Mouse (Mus musculus) spleen, embryonic (tissue): ENCODE results near the gene Smad3.

Source experiments
- CTCF ChIA-PET: fragments of 350-600 bp; sonication (Branson Sonifier 250); formaldehyde crosslinking; loops from one replicate; lab custom pipeline; 2022; lab: Charles Lee

Smad3 gene

DNA sequence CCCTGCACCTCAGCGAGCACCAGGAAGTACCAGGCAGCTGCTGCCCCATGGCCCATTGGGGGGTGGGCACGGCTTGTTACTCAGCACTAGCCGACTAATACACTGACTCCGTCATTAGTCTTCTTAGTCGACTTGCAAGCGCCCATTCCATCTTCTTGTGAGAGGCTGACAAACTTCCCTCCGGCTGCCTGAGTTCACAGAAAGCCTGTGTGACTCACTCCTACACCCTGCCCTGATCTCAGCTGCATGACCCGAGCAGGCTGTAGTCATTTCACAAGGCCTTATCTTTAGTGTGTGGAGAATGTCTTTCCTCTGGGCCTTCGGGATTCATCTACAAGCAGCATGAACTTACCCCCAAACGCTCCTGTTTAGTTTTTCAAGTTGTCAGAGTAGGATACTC is 83.2 kb downstream of the Smad3 start:
- CTCF ChIA-PET: no interaction called here

GRCm38 (mm10) chr9:63673494-63673805 is 84.3 kb downstream of the Smad3 start:
- CTCF ChIA-PET: no interaction called here

DNA sequence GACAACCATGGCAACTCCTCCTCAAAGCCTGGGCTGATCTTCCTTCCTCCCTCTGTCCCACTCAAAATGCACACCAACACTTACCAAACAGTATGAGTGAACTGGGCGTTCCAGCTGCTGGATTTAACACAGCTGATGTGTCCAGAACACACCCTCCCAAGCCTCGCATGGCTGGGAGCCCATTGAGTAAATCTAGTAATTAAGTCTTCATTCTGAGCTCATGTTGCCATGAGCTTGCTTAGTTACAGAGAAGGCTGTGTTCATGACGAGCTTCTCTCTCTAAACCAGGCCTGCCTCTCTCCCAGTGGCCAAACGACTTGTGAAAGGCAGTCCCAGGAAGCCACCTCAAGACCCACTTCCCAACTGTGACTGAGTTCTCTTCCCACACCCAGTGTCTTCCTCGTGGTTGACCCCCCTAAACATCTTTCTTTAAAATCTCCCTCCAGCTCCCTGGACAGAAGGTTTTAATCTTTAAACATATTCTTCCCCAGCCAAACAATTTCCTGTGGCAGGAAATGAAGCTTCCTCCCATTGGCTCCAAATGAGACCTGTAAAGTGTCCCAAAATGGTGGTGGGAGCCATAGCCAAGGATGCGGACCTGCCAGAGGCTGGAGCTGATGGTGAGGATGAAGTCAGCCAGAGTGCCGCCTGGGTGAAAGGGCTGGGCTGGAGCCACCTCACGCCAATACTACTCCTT is 84.8 kb downstream of the Smad3 start:
- CTCF ChIA-PET: no interaction called here

- CTCF ChIA-PET: no interaction called here
Measured at GRCm38 (mm10) chr9:63669816-63670215, 88.0 kb downstream of the Smad3 start.

- CTCF ChIA-PET: no interaction called here
Measured at GRCm38 (mm10) chr9:63668621-63669020, 89.2 kb downstream of the Smad3 start.

DNA sequence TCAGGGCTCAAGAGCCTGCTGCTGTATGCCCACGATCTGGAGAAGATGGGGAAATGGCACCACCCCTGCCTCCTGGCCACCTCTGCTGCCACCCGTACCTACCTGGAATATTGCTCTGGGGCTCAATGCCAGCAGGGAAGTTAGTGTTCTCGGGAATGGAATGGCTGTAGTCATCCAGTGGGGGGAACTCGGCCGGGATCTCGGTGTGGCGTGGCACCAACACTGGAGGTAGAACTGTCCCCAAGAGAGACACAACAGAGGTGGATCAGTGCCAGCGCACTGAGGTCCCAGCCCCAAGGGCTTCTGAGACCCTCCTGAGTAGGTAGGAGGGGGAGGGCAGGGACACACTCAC is 90.4 kb downstream of the Smad3 start:
- CTCF ChIA-PET: no interaction called here

GRCm38 (mm10) chr9:63666612-63667372 is 91.0 kb downstream of the Smad3 start:
- CTCF ChIA-PET: no interaction called here

GRCm38 (mm10) chr9:63664792-63665646 is 92.8 kb downstream of the Smad3 start:
- CTCF ChIA-PET: interaction anchor here (0.5 kb wide), 1 partner anchor 50 kb away, joined by 6 read pairs; no protein-coding TSS in a partner anchor

DNA sequence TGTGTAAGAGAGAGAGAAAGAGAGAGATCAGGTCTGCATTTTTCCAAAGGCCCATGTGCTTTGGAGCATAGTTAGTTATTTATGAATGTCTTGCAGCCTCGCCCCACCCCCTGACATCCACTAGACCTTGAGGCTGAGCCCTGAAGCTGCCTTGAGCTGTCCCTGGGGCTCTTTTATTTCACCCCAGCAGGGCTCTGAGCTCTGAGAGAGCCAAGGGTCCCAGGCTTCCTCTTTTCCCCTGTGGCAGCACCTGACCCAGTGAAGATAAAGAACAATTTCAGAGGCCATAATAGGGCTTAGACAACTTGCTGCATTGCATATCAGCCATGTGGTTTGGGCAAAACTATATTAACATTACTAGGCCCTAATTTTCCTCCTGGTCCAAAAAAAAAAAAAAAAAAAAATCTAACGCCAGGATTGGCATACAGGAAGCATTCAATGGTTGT is 93.5 kb downstream of the Smad3 start:
- CTCF ChIA-PET: no interaction called here

DNA sequence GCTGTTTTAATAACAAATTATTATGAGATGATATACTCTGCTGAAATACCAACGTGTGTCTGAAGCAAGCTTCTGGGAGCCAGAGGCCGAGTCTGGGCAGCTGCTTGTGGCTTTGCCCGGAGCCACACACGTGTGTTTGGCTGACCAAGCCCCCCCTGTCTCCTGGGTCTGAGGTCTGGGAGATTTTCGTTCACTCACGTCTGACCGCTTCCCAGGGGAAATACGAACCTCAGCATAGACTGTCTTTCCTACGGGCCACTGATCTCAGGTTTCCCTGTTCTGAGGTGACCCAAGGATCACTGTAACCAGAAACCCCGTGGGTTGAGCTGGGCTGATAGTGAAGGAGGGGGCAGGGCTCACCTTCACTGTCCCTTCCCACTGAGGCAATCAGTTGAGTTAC is 94.6 kb downstream of the Smad3 start:
- CTCF ChIA-PET: no interaction called here

GRCm38 (mm10) chr9:63662759-63663158 is 95.0 kb downstream of the Smad3 start:
- CTCF ChIA-PET: no interaction called here

- CTCF ChIA-PET: no interaction called here
Measured at GRCm38 (mm10) chr9:63660691-63661090, 97.1 kb downstream of the Smad3 start.

DNA sequence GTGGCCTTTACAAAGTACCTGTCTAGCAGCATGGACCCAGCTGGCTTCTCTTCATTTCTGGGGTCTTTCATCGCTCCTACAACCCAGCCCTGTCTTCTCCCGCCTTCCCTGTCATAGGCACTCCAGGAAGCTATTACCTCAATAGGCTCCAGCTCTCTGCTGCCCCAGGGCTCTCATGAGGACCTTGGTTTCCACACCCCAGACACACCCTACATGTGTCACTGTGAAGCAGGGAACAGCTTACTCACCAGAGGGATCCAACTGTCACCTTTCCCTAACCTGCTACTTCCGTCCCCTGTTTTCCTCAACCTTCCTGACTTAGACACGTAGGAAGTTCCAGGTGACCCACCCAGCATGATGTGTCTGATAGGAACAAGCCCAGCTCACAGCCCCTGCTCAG is 97.7 kb downstream of the Smad3 start:
- CTCF ChIA-PET: no interaction called here

DNA sequence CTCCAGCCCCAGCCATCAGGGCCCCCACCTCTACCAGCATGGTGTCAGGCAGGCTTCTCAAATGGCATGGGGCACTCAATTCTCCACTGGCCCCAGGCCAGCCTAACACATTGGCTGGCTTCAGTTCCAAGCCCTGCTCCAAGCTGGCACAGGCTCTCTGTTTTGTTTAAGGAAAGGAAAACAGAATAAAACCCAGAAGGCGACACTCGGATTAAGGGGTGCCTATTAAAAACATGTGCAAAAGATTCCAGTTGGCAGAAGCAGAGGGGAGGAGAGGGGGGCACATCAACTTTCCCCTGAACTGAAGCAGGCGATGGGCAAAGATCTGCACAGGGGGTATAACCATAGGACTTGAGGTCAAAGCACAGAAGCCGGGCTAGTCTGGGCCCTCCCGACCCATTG is 98.8 kb downstream of the Smad3 start:
- CTCF ChIA-PET: no interaction called here

DNA sequence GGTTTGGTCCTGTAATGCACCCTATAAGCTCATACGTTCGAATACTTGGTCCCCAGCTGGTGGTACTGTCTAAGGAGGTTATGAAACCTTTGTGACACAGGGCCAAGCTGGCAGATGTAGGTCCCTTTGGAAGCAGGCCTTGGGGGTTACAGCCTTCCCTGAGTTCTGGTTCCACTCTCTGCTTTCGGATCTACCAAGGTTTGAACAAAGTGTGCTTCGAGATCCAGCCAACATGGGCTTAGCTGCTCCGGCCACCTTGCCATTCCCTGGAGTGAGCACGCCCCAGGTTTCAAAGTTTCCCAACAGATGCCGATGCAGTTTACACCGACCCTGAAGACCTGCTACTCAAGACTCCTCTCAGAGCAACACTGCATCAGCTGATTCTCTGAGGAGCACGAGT is 99.4 kb downstream of the Smad3 start:
- CTCF ChIA-PET: no interaction called here

DNA sequence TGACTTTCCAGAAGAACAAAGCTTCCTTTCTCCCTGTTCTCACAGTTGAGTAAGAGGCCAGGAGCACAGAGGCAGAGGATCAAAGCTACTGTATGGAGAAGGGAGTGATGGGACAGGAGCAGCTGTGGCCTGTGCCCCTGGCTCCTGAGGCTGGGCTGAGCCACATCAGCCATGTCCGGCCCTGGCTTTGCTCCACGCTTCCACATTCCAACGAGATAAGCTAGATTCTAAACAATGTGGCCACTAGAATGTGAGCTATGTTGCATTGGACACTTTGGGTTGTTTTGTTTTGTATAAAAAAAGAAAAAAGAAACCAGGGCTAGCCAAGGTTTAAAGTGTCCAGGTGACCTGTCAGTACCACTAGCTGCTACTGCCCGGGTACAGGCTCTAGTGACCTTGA is 100.6 kb downstream of the Smad3 start:
- CTCF ChIA-PET: no interaction called here

DNA sequence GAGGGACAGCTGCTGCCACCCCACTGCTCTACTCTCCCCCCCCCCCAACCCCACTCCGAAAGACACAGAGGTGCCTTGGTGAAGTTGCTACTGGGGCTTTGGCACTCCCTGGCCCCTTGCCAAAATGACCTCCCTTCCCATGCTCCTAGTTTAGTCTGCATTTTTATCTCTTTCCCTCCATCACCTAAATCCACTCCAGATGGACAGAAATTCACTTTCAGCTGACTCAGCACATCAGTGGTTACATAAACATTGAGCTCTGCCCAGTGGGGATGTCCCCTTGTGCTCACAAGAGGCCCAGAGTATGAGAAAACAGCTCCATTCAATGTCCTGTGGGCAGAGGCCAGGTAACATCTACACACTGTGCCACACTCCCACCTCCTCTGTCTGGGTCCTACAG is 102.7 kb downstream of the Smad3 start:
- CTCF ChIA-PET: no interaction called here

DNA sequence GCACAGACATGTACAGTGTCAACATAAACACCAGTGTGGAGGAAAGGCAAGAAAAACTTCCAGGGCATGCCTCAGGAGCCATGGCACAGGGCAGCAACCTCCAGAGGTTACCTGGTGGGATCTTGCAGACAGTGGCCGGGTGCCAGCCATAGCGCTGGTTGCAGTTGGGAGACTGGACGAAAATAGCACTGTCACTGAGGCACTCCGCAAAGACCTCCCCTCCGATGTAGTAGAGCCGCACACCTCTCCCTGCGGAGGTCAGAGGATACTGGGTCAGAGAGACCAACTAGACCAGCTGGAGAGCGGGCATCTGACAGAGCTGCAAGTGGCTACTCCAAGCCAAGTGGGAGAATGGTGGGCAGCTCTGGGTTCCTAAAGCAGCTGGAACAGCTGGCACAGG is 103.2 kb downstream of the Smad3 start:
- CTCF ChIA-PET: no interaction called here

DNA sequence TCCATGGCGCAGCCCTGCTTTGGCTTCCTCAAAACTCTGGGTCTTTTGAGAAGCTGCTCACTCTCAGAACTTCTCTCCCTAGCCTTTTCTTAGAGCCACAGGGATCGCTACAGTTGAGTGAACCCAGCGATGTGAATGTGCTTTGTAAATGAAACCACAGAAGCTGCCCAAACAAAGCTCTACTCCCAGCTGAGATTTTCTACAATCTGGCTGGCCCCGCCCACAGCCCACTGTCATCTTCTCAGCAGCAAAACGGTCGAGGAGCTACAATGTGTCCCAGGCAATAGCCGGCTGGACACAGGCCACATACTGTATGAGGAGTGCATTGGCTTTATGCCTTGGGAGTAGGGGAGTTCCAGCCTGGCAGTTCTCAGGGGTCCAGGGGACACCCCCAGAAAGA is 104.1 kb downstream of the Smad3 start:
- CTCF ChIA-PET: interaction anchor here (0.7 kb wide), 1 partner anchor 587 kb away, joined by 3 read pairs; no protein-coding TSS in a partner anchor

DNA sequence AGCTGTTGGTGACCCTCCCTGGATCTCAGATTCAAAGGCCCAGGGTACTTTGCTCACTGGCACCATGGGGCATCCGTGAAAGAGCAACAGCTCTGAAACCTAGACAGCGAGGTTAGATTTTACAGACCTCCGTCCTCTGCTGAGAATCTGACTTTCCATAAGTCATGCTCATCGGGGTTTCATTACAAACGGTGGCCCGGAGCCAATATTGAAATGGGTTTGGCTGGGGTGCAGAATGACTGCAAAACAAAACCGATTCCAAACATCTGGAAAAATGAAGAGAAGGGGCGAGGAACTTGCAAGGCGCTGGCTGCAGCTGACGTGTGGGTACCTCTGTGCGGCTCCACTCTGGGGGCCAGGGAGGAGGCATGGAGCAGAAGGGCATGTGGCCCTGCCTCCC is 106.2 kb downstream of the Smad3 start:
- CTCF ChIA-PET: interaction anchor here (0.6 kb wide), 1 partner anchor 51 kb away, joined by 4 read pairs; no protein-coding TSS in a partner anchor

- CTCF ChIA-PET: no interaction called here
Measured at GRCm38 (mm10) chr9:63650905-63651304, 106.9 kb downstream of the Smad3 start.

DNA sequence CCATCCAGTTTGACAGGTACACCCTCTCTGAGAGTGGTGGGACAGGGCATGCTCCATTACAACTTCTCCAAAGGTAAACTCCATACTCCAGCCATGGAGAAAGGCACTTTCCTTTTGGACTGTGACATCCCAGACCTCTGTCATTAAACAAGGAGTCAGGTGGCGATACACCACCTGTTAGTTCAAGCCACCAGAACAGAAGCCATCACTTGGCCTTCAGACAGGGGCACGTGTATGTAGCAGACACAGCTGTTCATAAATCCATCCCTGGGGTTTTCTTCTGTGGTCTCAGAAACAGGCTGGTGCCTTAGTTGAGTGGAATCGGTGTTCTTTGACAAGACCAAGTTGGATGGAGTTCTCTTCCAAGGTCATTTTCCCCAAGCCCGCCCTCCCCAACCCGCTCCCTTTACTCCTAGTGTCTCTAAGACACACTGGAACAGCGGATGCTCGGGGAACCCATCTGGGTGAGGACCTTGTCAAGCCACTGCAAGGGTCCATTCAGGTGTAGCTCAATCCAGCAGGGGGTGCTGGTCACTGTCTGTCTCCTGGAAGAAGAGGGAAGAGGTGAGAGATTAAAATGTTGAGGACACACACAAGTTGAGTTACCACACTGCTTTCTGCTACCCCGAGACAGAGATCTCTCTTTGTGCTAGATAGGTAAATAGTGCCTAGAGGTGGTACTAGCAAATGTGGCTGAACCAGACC is 107.8 kb downstream of the Smad3 start:
- CTCF ChIA-PET: interaction anchor here (0.7 kb wide), 1 partner anchor 46 kb away, joined by 14 read pairs; no protein-coding TSS in a partner anchor
